ENCODE assay signal across 8 mouse cellular contexts in genomic region chr12:110775628-110776426, GRCm38 (mm10). TPM values are rescaled to one million over a fixed set of nuclear protein-coding genes. Genes with fewer than 3 reads are reported as not detected.
A peak's percentile ranks its signal among the peaks of the same experiment; 100 is the strongest.
DNase-seq lines count a peak whose midpoint lies in the region; ATAC-seq and TF ChIP-seq lines count a peak whose summit lies in the region.

No protein-coding gene starts in this region.

- no peak for DNase-seq in cerebellum, adult 2 months
- DNase-seq in cerebellum, postnatal 4 days (ENCODE audit: low spot score in 2 of 2) = no peak
- peak; percentile 12 to 49 for DNase-seq in spleen, adult 2 months (ENCODE audit: low read depth in 1 of 2, low spot score in 2 of 2)
- DNase-seq in spleen, postnatal 4 days (ENCODE audit: low spot score in 2 of 2) = no peak
- DNase-seq in kidney, postnatal 14 days = peak; percentile 26
- DNase-seq in thymus, postnatal 4 days = peak; percentile 30
- DNase-seq in cerebellum, postnatal 14 days = no peak

- TF ChIP-seq POLR2A in cerebellum, adult 2 months (IDR thresholded peaks at IDR 0.05; ENCODE audit: borderline replicate concordance, insufficient read depth, low read length) = no peak
- TF ChIP-seq POLR2A in spleen, adult 2 months (IDR thresholded peaks at IDR 0.05; ENCODE audit: low read depth, low read length) = no peak

- 0 out of 2 replicates have a peak overlapping the region, but pooled peaks have one; percentile 43 for H3K27ac ChIP-seq in cerebellum, adult 2 months (ENCODE audit: insufficient read depth, low read length)
- H3K27ac ChIP-seq in spleen, adult 2 months (ENCODE audit: insufficient read depth, low read length) = peak overlapping the region; percentile 65

- no peak for ATAC-seq in megakaryocyte-erythroid progenitor cell, adult 5-6 weeks (replicated peaks; ENCODE audit: low FRiP score, low TSS enrichment, poor library complexity, severe bottlenecking)

- H3K4me3 ChIP-seq in cerebellum, adult 2 months (replicated peaks; ENCODE audit: insufficient read depth, low read depth, low read length) = no peak overlapping the region
- H3K4me3 ChIP-seq in spleen, adult 2 months (ENCODE audit: extremely low read depth, insufficient read depth, insufficient read length) = no peak overlapping the region

- 36% methylated on average over 5 of the region's 5 CpGs for WGBS in cerebellum, adult 2 months
- WGBS in spleen, adult 2 months = 35% methylated on average over 5 of the region's 5 CpGs

- TF ChIP-seq CTCF in cerebellum, adult 2 months (IDR thresholded peaks at IDR 0.05; ENCODE audit: borderline replicate concordance, insufficient read depth, low read depth, low read length) = no peak
- TF ChIP-seq CTCF in spleen, adult 2 months (IDR thresholded peaks at IDR 0.05; ENCODE audit: extremely low read depth, insufficient read depth, insufficient read length, insufficient replicate concordance) = no peak

- peaks cover 16% of the 10 kb centered on the region for H3K4me1 ChIP-seq in cerebellum, adult 2 months (ENCODE audit: control insufficient read depth, insufficient read depth, low read length)
- peaks cover 15% of the 10 kb centered on the region; the same call in 1 of the 2 replicates for H3K4me1 ChIP-seq in spleen, adult 2 months (ENCODE audit: control insufficient read depth, insufficient read depth, insufficient read length)

- peaks cover 8% of the 10 kb centered on the region; the same call in 1 of the 2 replicates for H3K36me3 ChIP-seq in spleen, adult 2 months (ENCODE audit: control insufficient read depth, insufficient read depth, low read length)

- H3K27me3 ChIP-seq in cerebellum, adult 2 months (ENCODE audit: control insufficient read depth, insufficient read depth, low read length) = no peaks in the 10 kb centered on the region
- H3K27me3 ChIP-seq in spleen, adult 2 months (ENCODE audit: control insufficient read depth, insufficient read depth, low read length) = no peaks in the 10 kb centered on the region

RNA-seq across cellular contexts. Expression of gene Wdr20, which starts 38.1 kb away (rescaled TPM):
- polyA plus RNA-seq in cerebellum, adult 2 months (2012; rRNA removed) = 32.7 and 34.9 TPM in 2 replicates
- 11.4 and 11.9 TPM in 2 replicates for polyA plus RNA-seq in spleen, adult 2 months (2012; rRNA removed)
- 19.0 and 42.1 TPM in 2 replicates for total RNA-seq in megakaryocyte-erythroid progenitor cell, adult 5-6 weeks (2014; fragmentation: Nextera tagmentation)
- total RNA-seq in megakaryocyte-erythroid progenitor cell, adult 5-6 weeks (2017) = 29.1 and 29.5 TPM in 2 replicates

Comparison
In these comparisons a context has a peak if more than half of its experiments do, and no peak if none do; other contexts are left out.
1. DNase-seq: peak in spleen, adult 2 months (2 of 2), kidney, postnatal 14 days (single experiment) and thymus, postnatal 4 days (single experiment); none in cerebellum, adult 2 months (0 of 2), cerebellum, postnatal 4 days (0 of 2), spleen, postnatal 4 days (0 of 2) and cerebellum, postnatal 14 days (0 of 2).